Mouse (Mus musculus): ENCODE measurements around the gene Plbd2. TPM values are rescaled to one million over a fixed set of nuclear protein-coding genes. Genes with fewer than 3 reads are reported as not detected.

The Plbd2 gene
- polyA plus RNA-seq, 1 experiment from 2014 or later: 49.6 TPM

GRCm38 (mm10) chr5:120476296-120476695, 27.1 kb downstream of the Plbd2 start, which contains the start of gene Sds:
Sds (plus strand) TSS chr5:120476526.
- Histone ChIP-seq H3K27ac (ENCODE audit: low read depth) (no peak within 1 kb of the TSS), H3K9me3 (ENCODE audit: low read depth, low read length) (no peaks in the 10 kb centered on the region), H3K27me3 (ENCODE audit: insufficient read depth, low read length) (no peaks in the 10 kb centered on the region), H3K4me3 (ENCODE audit: low read depth, low read length) (no peak within 1 kb of the TSS), H3K4me2 (peak within 1 kb of the TSS; percentile 20; the same call in 1 of the 2 replicates), H3K4me1 (ENCODE audit: insufficient read depth) (no peaks in the 10 kb centered on the region), H3K9ac (no peak within 1 kb of the TSS), H3K36me3 (ENCODE audit: insufficient read depth) (no peaks in the 10 kb centered on the region)
- ATAC-seq (ENCODE audit: insufficient read depth) (no peak), DNase-seq (no peak)
- 11% methylated on average over 13 of the region's 13 CpGs for WGBS
- TF ChIP-seq CTCF (IDR thresholded peaks at IDR 0.05; ENCODE audit: low read depth): no peak

GRCm38 (mm10) chr5:120475861-120476260, 27.6 kb downstream of the Plbd2 start:
- 55% methylated on average over 8 of the region's 8 CpGs for WGBS
- Histone ChIP-seq H3K36me3 (ENCODE audit: insufficient read depth) (no peaks in the 10 kb centered on the region), H3K4me1 (ENCODE audit: insufficient read depth) (no peaks in the 10 kb centered on the region), H3K9ac (no peak overlapping the region), H3K9me3 (ENCODE audit: low read depth, low read length) (no peaks in the 10 kb centered on the region), H3K27ac (ENCODE audit: low read depth) (no peak overlapping the region), H3K27me3 (ENCODE audit: insufficient read depth, low read length) (no peaks in the 10 kb centered on the region), H3K4me3 (ENCODE audit: low read depth, low read length) (no peak overlapping the region), H3K4me2 (peak overlapping the region; percentile 20; the same call in 1 of the 2 replicates)
- no peak for TF ChIP-seq CTCF (IDR thresholded peaks at IDR 0.05; ENCODE audit: low read depth)
- ATAC-seq (ENCODE audit: insufficient read depth) (no peak), DNase-seq (no peak)

- Histone ChIP-seq H3K36me3 (ENCODE audit: insufficient read depth) (no peaks in the 10 kb centered on the region), H3K4me3 (ENCODE audit: low read depth, low read length) (no peak overlapping the region), H3K4me1 (ENCODE audit: insufficient read depth) (no peaks in the 10 kb centered on the region), H3K27ac (ENCODE audit: low read depth) (no peak overlapping the region), H3K9me3 (ENCODE audit: low read depth, low read length) (no peaks in the 10 kb centered on the region), H3K4me2 (no peak overlapping the region), H3K9ac (no peak overlapping the region), H3K27me3 (ENCODE audit: insufficient read depth, low read length) (no peaks in the 10 kb centered on the region)
- no peak for TF ChIP-seq CTCF (IDR thresholded peaks at IDR 0.05; ENCODE audit: low read depth)
- no peak for DNase-seq
- ATAC-seq (ENCODE audit: insufficient read depth): no peak
- WGBS: 94% methylated on average over 2 of the region's 2 CpGs
Observed at GRCm38 (mm10) chr5:120473361-120473760, 30.1 kb downstream of the Plbd2 start.

DNA sequence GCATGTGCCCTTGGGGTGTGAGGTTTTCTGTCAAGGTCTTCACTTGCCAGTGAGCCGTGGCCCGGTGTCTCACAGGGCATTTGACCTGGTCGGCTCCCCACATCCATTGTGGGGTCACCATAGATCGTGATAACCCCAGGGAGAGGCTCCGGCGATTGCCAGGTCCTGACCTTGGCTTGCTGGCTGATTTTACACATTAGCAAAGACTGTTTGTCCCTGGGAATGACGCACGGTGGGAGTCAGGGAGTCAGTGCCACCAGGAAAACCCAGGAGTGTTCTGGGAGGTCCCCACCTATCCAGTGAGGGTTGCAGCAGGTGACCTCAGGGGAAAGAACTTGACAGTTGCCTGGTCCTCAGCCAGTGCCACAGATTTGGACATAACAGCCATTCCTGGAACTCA, 30.7 kb downstream of the Plbd2 start, which contains the start of gene Sdsl:
Sdsl (minus strand) TSS at position 41 of the 400 bp plus-strand sequence.
- H3K4me1 ChIP-seq (ENCODE audit: insufficient read depth): no peaks in the 10 kb centered on the region
- H3K9me3 ChIP-seq (ENCODE audit: low read depth, low read length): no peaks in the 10 kb centered on the region
- ATAC-seq (ENCODE audit: insufficient read depth) (no peak), DNase-seq (no peak)
- H3K27me3 ChIP-seq (ENCODE audit: insufficient read depth, low read length): no peaks in the 10 kb centered on the region
- no peak within 1 kb of the TSS for H3K27ac ChIP-seq (ENCODE audit: low read depth)
- no peak for TF ChIP-seq CTCF (IDR thresholded peaks at IDR 0.05; ENCODE audit: low read depth)
- 53% methylated on average over 8 of the region's 8 CpGs for WGBS
- no peaks in the 10 kb centered on the region for H3K36me3 ChIP-seq (ENCODE audit: insufficient read depth)
- H3K9ac ChIP-seq: no peak within 1 kb of the TSS
- no peak within 1 kb of the TSS for H3K4me3 ChIP-seq (ENCODE audit: low read depth, low read length)
- H3K4me2 ChIP-seq: no peak within 1 kb of the TSS

DNA sequence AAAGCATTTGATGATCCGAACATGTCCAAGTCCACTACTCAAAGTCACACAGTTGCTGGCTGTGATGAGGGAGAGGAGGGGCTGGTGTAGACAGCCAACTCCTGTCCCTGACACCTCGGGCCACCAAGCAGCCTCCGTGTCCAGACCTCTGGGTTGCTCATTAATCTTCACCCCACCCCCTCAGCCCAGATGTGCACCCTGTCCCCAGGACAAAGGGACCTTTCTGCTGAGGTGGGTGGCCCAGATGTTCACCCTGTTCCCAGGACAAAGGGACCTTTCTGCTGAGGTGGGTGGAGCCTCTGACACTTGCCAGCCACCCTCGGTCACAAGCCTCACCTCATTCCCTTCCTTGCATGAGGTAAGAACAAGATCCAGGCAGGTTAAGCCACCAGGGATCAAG, 31.9 kb downstream of the Plbd2 start:
- H3K36me3 ChIP-seq (ENCODE audit: insufficient read depth): no peaks in the 10 kb centered on the region
- no peak for ATAC-seq (ENCODE audit: insufficient read depth)

DNA sequence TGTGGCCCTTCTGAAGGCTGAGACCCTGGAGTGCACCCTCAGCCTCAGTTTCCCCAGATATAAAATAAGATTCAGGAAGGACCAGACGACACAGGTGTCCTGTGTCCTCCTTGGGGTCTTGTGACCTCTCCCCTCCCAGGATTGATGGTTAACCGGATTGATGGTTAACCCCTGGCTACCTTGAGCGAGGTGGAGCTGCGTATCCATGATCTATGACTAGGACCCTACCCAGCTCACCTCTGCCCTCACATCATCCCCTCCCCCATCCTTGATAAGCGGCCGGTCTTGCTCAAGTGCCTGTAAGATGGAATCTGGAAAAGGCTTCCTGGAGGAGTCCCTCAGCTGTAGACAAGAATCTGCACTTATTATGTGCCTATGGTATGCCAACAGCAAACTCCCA, 34.6 kb downstream of the Plbd2 start:
- H3K36me3 ChIP-seq (ENCODE audit: insufficient read depth): no peaks in the 10 kb centered on the region
- WGBS: 68% methylated on average over 6 of the region's 6 CpGs
- no peaks in the 10 kb centered on the region for H3K27me3 ChIP-seq (ENCODE audit: insufficient read depth, low read length)
- H3K27ac ChIP-seq (ENCODE audit: low read depth): no peak overlapping the region
- TF ChIP-seq CTCF (IDR thresholded peaks at IDR 0.05; ENCODE audit: low read depth): no peak
- H3K9ac ChIP-seq: no peak overlapping the region
- H3K9me3 ChIP-seq (ENCODE audit: low read depth, low read length): no peaks in the 10 kb centered on the region
- ATAC-seq (ENCODE audit: insufficient read depth) (no peak), DNase-seq (no peak)
- no peak overlapping the region for H3K4me3 ChIP-seq (ENCODE audit: low read depth, low read length)
- H3K4me2 ChIP-seq: no peak overlapping the region
- no peaks in the 10 kb centered on the region for H3K4me1 ChIP-seq (ENCODE audit: insufficient read depth)

More for the DNA sequence above, 31.9 kb downstream of the Plbd2 start:
- Histone ChIP-seq H3K4me1 (ENCODE audit: insufficient read depth) (no peaks in the 10 kb centered on the region), H3K27ac (ENCODE audit: low read depth) (no peak overlapping the region), H3K27me3 (ENCODE audit: insufficient read depth, low read length) (no peaks in the 10 kb centered on the region), H3K9ac (no peak overlapping the region), H3K4me2 (no peak overlapping the region), H3K4me3 (ENCODE audit: low read depth, low read length) (no peak overlapping the region), H3K9me3 (ENCODE audit: low read depth, low read length) (no peaks in the 10 kb centered on the region)
- no peak for DNase-seq
- WGBS: 26% methylated on average over 4 of the region's 4 CpGs
- no peak for TF ChIP-seq CTCF (IDR thresholded peaks at IDR 0.05; ENCODE audit: low read depth)

DNA sequence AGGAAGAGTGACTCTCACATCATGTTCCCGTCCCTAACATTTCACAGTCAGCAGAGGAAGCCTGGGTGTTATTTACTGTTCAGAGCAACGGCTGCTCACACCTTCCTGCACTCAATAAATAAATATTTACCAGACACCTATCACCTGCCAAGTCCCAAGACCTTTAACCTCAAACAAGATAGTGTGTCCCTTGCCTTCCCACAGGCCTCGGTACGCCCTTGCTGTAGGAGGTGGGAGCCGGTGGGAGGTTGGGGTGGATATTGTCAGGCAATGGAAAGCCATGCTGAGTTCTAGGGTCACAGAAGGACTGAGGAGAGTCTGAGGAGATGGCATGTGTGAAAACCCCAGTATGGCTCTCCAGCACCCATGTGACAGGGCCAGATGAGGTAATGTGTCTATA, 35.1 kb downstream of the Plbd2 start:
- Histone ChIP-seq H3K9ac (no peak overlapping the region), H3K4me2 (no peak overlapping the region), H3K4me3 (ENCODE audit: low read depth, low read length) (no peak overlapping the region), H3K9me3 (ENCODE audit: low read depth, low read length) (no peaks in the 10 kb centered on the region), H3K36me3 (ENCODE audit: insufficient read depth) (no peaks in the 10 kb centered on the region), H3K27ac (ENCODE audit: low read depth) (no peak overlapping the region), H3K4me1 (ENCODE audit: insufficient read depth) (no peaks in the 10 kb centered on the region), H3K27me3 (ENCODE audit: insufficient read depth, low read length) (no peaks in the 10 kb centered on the region)
- no peak for ATAC-seq (ENCODE audit: insufficient read depth)
- WGBS: 44% methylated on average over 5 of the region's 5 CpGs
- no peak for DNase-seq
- TF ChIP-seq CTCF (IDR thresholded peaks at IDR 0.05; ENCODE audit: low read depth): no peak
